Mouse (Mus musculus): ENCODE results near the gene Gm17657. TPM values are rescaled to one million over a fixed set of nuclear protein-coding genes. Genes with fewer than 3 reads are reported as not detected.
"Not testable (repeated sequence)": the region's sequence is repeated elsewhere in the genome, so short reads cannot be mapped to it uniquely, and the experiment has no call there.

The Gm17657 gene
- polyA plus RNA-seq, 1 experiment from 2014 or later, result not detected

DNA sequence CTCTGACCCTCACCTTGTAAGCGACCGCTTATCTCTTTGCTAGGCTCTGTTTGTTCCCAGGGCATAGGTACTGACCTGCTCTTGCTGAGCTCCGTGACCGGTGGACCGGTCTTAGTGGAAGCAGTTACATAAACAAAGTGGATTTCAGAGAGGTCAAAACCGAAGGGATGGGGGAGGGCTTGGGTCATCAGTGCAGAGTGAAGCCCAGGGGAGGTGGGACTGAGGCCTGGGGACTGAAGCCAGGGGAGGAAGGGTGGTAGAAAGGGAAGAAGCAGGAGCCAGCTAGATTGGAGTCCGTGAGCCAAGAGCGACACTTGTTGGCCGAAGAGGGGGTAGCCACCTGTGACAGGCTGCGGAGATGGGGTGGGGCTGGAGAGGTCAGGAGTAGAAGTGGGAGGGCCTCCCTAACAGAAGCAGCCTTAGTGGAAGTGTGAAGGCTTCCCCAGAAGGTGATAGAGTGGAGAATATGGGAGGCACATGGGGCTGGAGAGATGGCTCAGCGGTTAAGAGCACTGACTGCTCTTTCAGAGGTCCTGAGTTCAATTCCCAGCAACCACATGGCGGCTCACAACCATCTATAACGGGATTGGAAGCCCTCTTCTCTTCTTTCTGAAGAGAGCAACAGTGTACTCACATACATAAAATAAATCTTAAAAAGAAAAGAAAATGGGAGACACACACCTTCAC lies 36.3 kb downstream of the Gm17657 start:
- Histone ChIP-seq H3K4me3 (no peak overlapping the region), H3K9ac (replicated peaks) (no peak overlapping the region), H3K4me1 (no peaks in the 10 kb centered on the region), H3K27me3 (no peaks in the 10 kb centered on the region), H3K27ac (replicated peaks) (no peak overlapping the region), H3K36me3 (no peaks in the 10 kb centered on the region), H3K4me2 (replicated peaks) (no peak overlapping the region), H3K9me3 (no peaks in the 10 kb centered on the region)
- WGBS, result 40% methylated on average over 13 of the region's 13 CpGs
- ATAC-seq (replicated peaks), result 0 out of 2 replicates have a peak, but pooled peaks have one; percentile 26

DNA sequence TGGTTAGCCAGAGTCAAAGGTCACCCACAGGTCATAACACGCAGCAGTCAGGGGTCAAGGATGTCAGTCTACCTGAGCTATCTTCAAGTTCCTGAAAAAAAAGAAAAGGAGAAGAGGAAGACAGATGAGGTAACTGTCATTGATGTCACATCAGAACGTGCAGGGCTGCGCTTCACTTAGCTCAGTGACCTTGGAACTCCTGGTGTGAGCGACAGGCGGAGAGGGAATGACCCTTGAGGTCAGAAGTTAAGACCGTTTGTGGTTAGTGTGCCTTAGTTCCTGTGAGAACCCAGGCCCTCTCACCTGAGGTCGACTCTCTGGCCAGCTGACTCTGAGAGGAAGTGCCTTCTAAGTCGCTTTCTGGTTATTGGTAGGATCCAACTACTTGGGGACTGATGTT lies 38.7 kb downstream of the Gm17657 start:
- Histone ChIP-seq H3K4me3 (no peak overlapping the region), H3K27me3 (no peaks in the 10 kb centered on the region), H3K4me1 (no peaks in the 10 kb centered on the region), H3K36me3 (no peaks in the 10 kb centered on the region), H3K4me2 (replicated peaks) (no peak overlapping the region), H3K27ac (replicated peaks) (no peak overlapping the region), H3K9ac (replicated peaks) (no peak overlapping the region), H3K9me3 (no peaks in the 10 kb centered on the region)
- ATAC-seq (replicated peaks), result no peak
- 79% methylated on average over 8 of the region's 8 CpGs for WGBS

DNA sequence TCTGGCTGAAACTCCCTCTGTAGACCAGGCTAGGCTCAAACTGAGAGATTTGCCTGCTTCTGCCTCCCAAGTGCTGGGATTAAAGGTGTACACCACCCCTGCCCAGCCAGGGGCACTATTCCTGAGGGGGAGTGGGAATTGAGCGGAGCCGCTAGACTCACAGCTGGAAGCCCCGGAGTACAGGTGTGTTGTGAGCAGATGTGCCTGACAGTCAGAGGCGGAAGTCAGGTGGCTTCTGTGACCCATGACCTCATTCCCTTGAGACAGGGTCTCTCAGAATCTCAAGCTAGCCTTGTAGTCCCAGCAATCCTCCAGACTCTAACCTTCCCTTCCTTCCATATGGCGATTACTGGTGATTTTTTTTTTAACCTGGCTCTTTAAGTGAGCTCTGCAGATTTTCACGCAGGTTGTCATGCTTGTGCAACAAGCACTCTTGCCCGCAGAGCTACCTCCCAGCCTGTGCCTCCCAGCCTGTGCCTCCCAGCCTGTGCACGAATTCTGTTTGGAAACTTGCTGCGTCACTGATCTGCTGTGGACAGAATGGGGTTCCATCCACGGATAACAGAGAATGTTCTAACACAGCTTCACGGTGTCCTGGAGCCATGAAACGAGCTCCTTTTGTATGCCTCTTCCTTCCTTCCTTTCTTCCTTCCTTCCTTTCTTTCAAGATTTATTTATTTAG lies 40.4 kb downstream of the Gm17657 start:
- no peak overlapping the region for H3K4me3 ChIP-seq
- H3K9ac ChIP-seq (replicated peaks), result no peak overlapping the region
- WGBS, result 76% methylated on average over 12 of the region's 12 CpGs
- no peak for ATAC-seq (replicated peaks)
- H3K9me3 ChIP-seq, result no peaks in the 10 kb centered on the region
- H3K27me3 ChIP-seq, result no peaks in the 10 kb centered on the region
- no peak overlapping the region for H3K4me2 ChIP-seq (replicated peaks)
- no peak overlapping the region for H3K27ac ChIP-seq (replicated peaks)
- no peaks in the 10 kb centered on the region for H3K4me1 ChIP-seq
- H3K36me3 ChIP-seq, result no peaks in the 10 kb centered on the region

DNA sequence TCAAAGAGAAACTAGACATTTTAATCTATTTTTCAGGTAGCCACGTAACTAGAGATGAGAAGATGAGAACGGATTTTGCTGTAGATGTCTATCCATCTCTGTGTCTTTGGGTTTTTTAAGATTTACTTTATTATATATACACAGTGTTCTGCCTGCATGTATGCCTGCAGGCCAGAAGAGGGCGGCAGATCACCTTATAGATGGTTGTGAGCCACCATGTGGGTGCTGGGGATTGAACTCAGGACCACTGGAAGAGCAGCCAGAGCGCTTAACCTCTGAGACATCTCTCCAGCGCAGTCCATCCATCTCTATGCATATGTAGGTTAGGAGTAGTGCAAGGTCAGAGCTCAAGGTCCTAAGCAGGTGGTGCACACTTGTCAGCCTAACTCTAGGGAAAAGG lies 45.7 kb downstream of the Gm17657 start:
- Histone ChIP-seq H3K4me2 (replicated peaks) (no peak overlapping the region), H3K9me3 (no peaks in the 10 kb centered on the region), H3K4me1 (no peaks in the 10 kb centered on the region), H3K9ac (replicated peaks) (no peak overlapping the region), H3K27me3 (no peaks in the 10 kb centered on the region), H3K36me3 (no peaks in the 10 kb centered on the region), H3K27ac (replicated peaks) (no peak overlapping the region), H3K4me3 (no peak overlapping the region)
- ATAC-seq (replicated peaks), result no peak
- 83% methylated on average over 5 of the region's 5 CpGs for WGBS

DNA sequence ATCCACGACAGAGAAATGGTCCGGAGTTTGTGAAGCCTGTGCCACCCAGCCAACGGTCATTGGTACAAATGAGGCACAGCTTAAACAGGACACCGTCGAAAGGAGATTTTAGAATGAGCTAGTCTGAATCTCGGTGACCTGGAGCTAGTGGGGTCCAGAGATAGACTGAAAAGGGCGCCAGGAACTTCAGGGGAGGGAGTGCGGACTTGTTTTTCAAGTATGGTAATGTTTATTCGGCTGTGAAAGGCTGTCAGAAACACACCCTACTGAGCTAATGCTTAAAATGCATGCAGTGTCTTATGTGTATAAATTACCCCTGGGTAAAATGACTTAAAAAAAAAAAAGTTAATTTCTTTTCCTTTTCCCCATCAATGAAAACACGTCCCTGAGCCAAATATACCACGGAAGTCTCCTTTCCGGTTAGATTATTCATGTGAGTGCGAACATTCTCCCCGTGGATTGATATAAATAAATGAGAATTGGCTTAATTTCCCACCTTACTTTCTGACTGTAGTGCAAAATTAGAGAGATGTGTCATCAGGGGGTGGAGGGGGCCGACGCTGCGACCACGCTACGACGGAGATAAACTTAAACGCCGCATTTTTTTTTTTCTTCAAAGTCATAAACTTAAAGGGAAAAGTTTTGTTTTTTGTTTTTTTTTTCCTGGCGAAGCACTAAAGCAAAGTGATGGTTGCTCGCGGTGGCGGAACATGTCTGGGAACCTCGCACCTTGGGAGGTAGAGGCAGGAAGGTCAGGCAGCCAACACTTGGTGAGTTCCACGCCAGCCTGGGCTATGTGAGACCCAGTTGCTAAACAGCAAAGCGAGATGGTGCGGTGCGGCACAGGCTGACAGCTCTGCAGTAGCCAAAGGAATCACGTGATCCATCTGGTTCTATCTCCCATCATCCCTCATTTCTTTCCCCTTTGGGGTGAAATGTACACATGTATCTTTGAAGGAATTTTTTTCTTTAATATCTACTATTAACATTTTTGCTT lies 46.5 kb downstream of the Gm17657 start:
- Histone ChIP-seq H3K27ac (replicated peaks) (no peak overlapping the region), H3K4me2 (replicated peaks) (no peak overlapping the region; the same call in 1 of the 2 replicates), H3K36me3 (no peaks in the 10 kb centered on the region), H3K9me3 (no peaks in the 10 kb centered on the region), H3K4me1 (no peaks in the 10 kb centered on the region), H3K27me3 (no peaks in the 10 kb centered on the region), H3K4me3 (no peak overlapping the region), H3K9ac (replicated peaks) (no peak overlapping the region)
- WGBS, result 21% methylated on average over 32 of the region's 32 CpGs
- ATAC-seq (replicated peaks), result no peak

DNA sequence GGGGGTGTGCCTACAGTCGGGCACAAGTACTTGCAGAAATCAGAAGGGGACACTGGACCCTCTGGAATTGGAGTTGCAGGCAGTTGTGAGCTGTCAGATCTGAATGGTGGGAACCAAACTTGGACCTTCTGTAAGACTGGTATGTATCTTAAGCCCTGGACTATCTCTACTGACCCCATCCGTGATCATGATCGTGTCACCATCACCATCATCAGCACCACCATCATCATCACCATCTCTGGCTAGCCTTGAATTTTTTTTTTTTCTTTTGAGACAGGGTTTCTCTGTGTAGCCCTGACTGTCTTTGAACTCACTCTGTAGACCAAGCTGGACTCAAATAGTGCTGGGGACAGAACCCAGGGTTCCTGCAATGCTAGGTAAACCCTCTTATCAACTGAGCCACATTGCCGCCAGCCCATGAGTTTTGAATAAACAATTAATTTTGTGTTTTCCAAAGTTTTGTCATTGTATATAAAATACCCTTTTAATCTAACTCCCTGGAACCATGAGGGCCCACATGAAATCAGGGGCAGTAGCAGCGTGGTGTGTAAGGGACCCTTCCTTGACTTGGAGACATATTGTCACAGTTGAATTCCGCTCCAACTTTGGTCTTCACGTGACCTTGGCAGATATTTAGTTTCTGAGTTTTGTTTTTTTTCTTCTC lies 47.3 kb downstream of the Gm17657 start:
- H3K4me1 ChIP-seq, result no peaks in the 10 kb centered on the region
- H3K9me3 ChIP-seq, result no peaks in the 10 kb centered on the region
- no peaks in the 10 kb centered on the region for H3K36me3 ChIP-seq
- ATAC-seq (replicated peaks), result no peak
- no peaks in the 10 kb centered on the region for H3K27me3 ChIP-seq
- no peak overlapping the region for H3K4me2 ChIP-seq (replicated peaks)
- H3K4me3 ChIP-seq, result no peak overlapping the region
- 82% methylated on average over 7 of the region's 7 CpGs for WGBS
- H3K27ac ChIP-seq (replicated peaks), result no peak overlapping the region
- no peak overlapping the region for H3K9ac ChIP-seq (replicated peaks)

DNA sequence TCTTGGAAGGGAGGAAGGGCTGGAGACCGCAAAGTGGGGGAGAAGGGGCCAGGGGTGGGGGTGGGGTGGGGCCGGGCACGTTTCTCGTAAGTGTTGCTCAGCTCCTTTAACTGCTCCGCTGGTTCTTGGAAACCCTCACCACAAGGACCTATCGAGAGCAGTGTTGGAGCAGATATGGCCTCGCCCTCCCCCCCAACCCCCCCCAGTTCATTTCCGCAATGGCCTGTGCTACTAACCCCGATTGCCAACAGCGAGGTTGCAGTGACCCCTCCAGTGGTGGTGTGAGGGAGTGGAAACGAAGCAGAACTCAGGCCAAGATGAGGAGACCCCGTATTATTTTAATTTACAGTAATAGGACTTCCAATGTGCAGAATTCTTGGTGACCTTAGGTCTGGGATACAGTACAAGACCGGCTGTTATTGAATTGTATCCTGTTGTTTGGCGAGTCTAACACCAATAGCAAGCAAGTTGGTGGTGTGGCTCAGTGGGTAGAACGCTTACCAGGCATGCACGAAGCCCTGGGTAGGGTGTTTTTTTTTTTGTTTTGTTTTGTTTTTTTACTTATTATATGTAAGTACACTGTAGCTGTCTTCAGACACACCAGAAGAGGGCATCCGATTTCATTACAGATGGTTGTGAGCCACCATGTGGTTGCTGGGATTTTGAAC lies 48.5 kb downstream of the Gm17657 start:
- Histone ChIP-seq H3K4me1 (no peaks in the 10 kb centered on the region), H3K27ac (replicated peaks) (no peak overlapping the region), H3K4me2 (replicated peaks) (no peak overlapping the region), H3K9ac (replicated peaks) (no peak overlapping the region), H3K4me3 (no peak overlapping the region), H3K36me3 (no peaks in the 10 kb centered on the region), H3K9me3 (no peaks in the 10 kb centered on the region), H3K27me3 (no peaks in the 10 kb centered on the region)
- WGBS, result 87% methylated on average over 17 of the region's 17 CpGs
- no peak for ATAC-seq (replicated peaks)

DNA sequence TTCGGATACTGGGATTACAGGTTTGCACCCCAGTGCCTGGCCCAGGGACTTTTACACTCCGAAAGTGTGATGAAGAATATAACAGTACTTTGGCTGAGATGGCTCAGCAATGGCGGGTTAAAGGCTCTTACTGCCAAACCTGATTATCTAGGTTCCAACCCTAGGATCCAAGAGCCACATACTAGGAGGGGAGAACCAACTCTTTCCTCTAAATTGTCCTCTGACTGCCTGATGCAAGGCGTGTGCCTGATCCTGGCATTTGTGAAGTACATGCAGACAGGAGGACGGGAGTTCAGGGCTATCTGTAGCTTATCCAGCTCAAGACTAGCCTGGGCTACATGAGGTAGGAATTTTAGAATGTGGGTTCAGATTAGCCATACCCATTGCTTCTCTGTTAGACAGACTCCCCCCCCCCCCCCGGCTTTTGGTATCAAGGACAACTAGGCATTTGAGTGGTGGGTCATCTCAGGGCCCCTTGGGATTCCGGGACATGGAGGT lies 49.1 kb downstream of the Gm17657 start:
- 80% methylated on average over 7 of the region's 7 CpGs for WGBS
- Histone ChIP-seq H3K4me3 (no peak overlapping the region), H3K27me3 (no peaks in the 10 kb centered on the region), H3K27ac (replicated peaks) (no peak overlapping the region), H3K4me1 (no peaks in the 10 kb centered on the region), H3K9me3 (no peaks in the 10 kb centered on the region), H3K9ac (replicated peaks) (no peak overlapping the region), H3K4me2 (replicated peaks) (no peak overlapping the region), H3K36me3 (no peaks in the 10 kb centered on the region)
- ATAC-seq (replicated peaks), result no peak

DNA sequence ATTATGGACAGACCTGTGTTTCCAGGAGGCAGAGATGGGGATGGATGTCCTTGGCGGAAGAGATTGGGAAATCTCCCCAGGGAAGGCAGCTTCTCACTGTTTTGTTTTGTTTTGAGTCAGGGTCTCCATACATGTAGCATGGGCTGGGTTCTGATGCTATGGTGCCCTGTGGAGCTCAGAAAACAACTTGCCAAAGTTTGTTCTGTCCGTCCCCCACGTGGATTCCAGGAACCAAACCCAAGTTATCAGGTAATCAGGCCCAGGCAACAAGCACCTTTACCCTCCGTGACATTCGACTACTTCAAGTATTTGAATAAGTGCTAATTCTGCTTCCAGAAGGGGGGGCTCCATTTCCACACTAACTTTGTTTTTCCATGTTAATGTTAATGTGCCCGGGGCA lies 49.9 kb downstream of the Gm17657 start:
- no peak overlapping the region for H3K4me3 ChIP-seq
- H3K4me2 ChIP-seq (replicated peaks), result no peak overlapping the region
- no peak overlapping the region for H3K9ac ChIP-seq (replicated peaks)
- no peaks in the 10 kb centered on the region for H3K9me3 ChIP-seq
- no peaks in the 10 kb centered on the region for H3K27me3 ChIP-seq
- no peaks in the 10 kb centered on the region for H3K4me1 ChIP-seq
- 82% methylated on average over 6 of the region's 6 CpGs for WGBS
- H3K27ac ChIP-seq (replicated peaks), result no peak overlapping the region
- peaks cover 3% of the 10 kb centered on the region for H3K36me3 ChIP-seq
- ATAC-seq (replicated peaks), result no peak

DNA sequence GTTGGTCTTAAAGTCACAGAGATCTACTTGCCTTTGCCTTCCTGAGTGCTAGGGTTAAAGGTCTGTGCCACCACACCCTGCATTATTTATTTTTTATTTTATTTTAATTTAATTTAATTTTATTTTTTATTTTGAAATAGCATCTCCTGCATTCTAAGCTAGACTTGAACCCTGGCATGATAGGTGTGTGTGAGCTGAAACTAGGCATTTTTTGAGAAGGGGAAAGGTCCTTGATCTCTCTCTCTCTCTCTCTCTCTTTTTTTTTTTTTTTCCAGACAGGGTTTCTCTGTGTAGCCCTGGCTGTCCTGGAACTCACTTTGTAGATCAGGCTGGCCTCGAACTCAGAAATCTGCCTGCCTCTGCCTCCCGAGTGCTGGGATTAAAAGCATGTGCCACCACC lies 50.5 kb downstream of the Gm17657 start:
- not testable (repeated sequence) for H3K4me1 ChIP-seq; H3K4me3 ChIP-seq; H3K36me3 ChIP-seq; H3K4me2 ChIP-seq (replicated peaks); H3K9ac ChIP-seq (replicated peaks); ATAC-seq (replicated peaks); H3K9me3 ChIP-seq; H3K27ac ChIP-seq (replicated peaks); H3K27me3 ChIP-seq
- whole genome bisulfite sequencing, result 88% methylated on average over 2 of the region's 2 CpGs

DNA sequence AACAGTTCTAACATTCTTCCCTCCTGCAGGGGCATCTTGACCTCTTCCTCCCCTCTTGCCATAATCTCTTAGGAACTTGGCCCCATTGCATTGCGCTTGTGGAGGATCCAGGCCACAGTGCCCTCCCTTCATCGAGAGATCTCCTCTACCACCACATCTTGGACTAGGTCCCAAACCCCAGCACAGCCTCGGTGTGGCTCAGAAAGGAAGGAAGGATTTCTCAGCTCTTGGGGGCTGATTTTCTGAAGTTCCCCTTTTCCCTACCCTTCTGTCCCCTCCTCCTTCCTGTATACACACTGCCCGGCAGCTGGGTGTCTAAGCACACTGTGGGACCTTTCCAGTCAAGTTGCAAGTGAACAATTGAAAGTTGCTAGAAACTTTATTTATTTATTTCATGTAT lies 51.4 kb downstream of the Gm17657 start:
- Histone ChIP-seq H3K4me1 (peaks cover 6% of the 10 kb centered on the region), H3K9me3 (no peaks in the 10 kb centered on the region), H3K4me2 (replicated peaks) (no peak overlapping the region), H3K27me3 (no peaks in the 10 kb centered on the region), H3K9ac (replicated peaks) (no peak overlapping the region), H3K4me3 (no peak overlapping the region), H3K36me3 (peaks cover 10% of the 10 kb centered on the region), H3K27ac (replicated peaks) (no peak overlapping the region)
- no peak for ATAC-seq (replicated peaks)
- WGBS, result 72% methylated on average over 4 of the region's 4 CpGs

Measured in forebrain, embryonic 15.5 days (tissue).